In genomic region chr12:27838955-27839354, GRCm38 (mm10) we compare ENCODE assay signal across 22 mouse cellular contexts.
"Had no signal": no experiment of that assay in that cellular context is flagged by ENCODE, and none has a peak within 500 bp of the region (broad histone marks: within the 10 kb centered on the region; RNA-seq: fewer than 3 reads in every experiment).

No protein-coding gene starts in this region.

- H3K9ac ChIP-seq: heart, embryonic 12.5 days; hindbrain, embryonic 13.5 days; hindbrain, embryonic 15.5 days; kidney, embryonic 15.5 days; limb, embryonic 13.5 days; limb, embryonic 15.5 days; liver, embryonic 12.5 days; liver, embryonic 14.5 days had no signal

- H3K27me3 ChIP-seq: heart, embryonic 12.5 days; hindbrain, embryonic 13.5 days; hindbrain, embryonic 15.5 days; kidney, embryonic 15.5 days; limb, embryonic 13.5 days; limb, embryonic 15.5 days; liver, embryonic 12.5 days had no signal

- H3K4me1 ChIP-seq: heart, embryonic 10.5 days; heart, embryonic 12.5 days; hindbrain, embryonic 13.5 days; hindbrain, embryonic 15.5 days; kidney, embryonic 15.5 days; limb, embryonic 15.5 days; liver, embryonic 12.5 days had no signal

- H3K27ac ChIP-seq: heart, embryonic 10.5 days; hindbrain, embryonic 13.5 days; hindbrain, embryonic 15.5 days; hindbrain, postnatal 0 days; kidney, embryonic 15.5 days; kidney, postnatal 0 days; limb, embryonic 13.5 days; limb, embryonic 15.5 days; liver, embryonic 12.5 days; liver, embryonic 14.5 days had no signal

- H3K9me3 ChIP-seq: heart, embryonic 10.5 days; heart, embryonic 12.5 days; hindbrain, embryonic 13.5 days; hindbrain, embryonic 15.5 days; kidney, embryonic 15.5 days; limb, embryonic 13.5 days; limb, embryonic 15.5 days; liver, embryonic 12.5 days had no signal

- ATAC-seq: hindbrain, postnatal 0 days; intestine, embryonic 16.5 days; liver, embryonic 12.5 days had no signal

- H3K4me3 ChIP-seq: heart, embryonic 10.5 days; heart, embryonic 12.5 days; hindbrain, embryonic 13.5 days; hindbrain, embryonic 15.5 days; kidney, embryonic 15.5 days; limb, embryonic 13.5 days; limb, embryonic 15.5 days; liver, embryonic 12.5 days had no signal

- H3K4me2 ChIP-seq: heart, embryonic 12.5 days; hindbrain, embryonic 13.5 days; hindbrain, embryonic 15.5 days; kidney, embryonic 15.5 days; limb, embryonic 13.5 days; limb, embryonic 15.5 days; liver, embryonic 12.5 days had no signal

- H3K36me3 ChIP-seq: heart, embryonic 10.5 days; heart, embryonic 12.5 days; hindbrain, embryonic 13.5 days; hindbrain, embryonic 15.5 days; kidney, embryonic 15.5 days; limb, embryonic 13.5 days; limb, embryonic 15.5 days; liver, embryonic 12.5 days had no signal

- DNase-seq: gastrocnemius, postnatal 14 days; heart, adult 18-20 months; heart, postnatal 14 days; heart, postnatal 36 days; kidney, adult 11 months; kidney, adult 2 months; kidney, adult 9 months; kidney, postnatal 14 days; kidney, postnatal 36 days; left cerebral cortex, postnatal 4 days had no signal
